Mouse (Mus musculus): ENCODE data around the gene Myl12a. TPM values are rescaled to one million over a fixed set of nuclear protein-coding genes. Genes with fewer than 3 reads are reported as not detected.
"Not testable (repeated sequence)": the region's sequence is repeated elsewhere in the genome, so short reads cannot be mapped to it uniquely, and the experiment has no call there.

Myl12a gene
- total and polyA plus RNA-seq, 3 experiments = 617 to 1,002 (median 822) TPM

GRCm38 (mm10) chr17:70968606-70969191 is 34.0 kb downstream of the Myl12a start:
- no peaks in the 10 kb centered on the region for H3K27me3 ChIP-seq (ENCODE audit: control insufficient read depth, insufficient read depth, low read length)
- no peak overlapping the region for H3K27ac ChIP-seq
- H3K4me1 ChIP-seq (ENCODE audit: control insufficient read depth, insufficient read depth, low read length) = peaks cover 2% of the 10 kb centered on the region
- intact Hi-C loops (cut with DNase I) = loop anchor here (1.0 to 10.0 kb wide), 5 partner anchors 119 to 444 kb away; no protein-coding TSS in a partner anchor
- 9% methylated on average over 8 of the region's 8 CpGs for WGBS
- H3K79me2 ChIP-seq (replicated peaks; ENCODE audit: control insufficient read depth, insufficient read depth, low read length) = no peaks in the 10 kb centered on the region
- no peaks in the 10 kb centered on the region for H3K36me3 ChIP-seq (ENCODE audit: control insufficient read depth, insufficient read depth, low read length)
- no peak overlapping the region for H3K9ac ChIP-seq (ENCODE audit: low read depth, low read length)
- no peak overlapping the region for H3K4me3 ChIP-seq
- TF ChIP-seq EP300 (IDR thresholded peaks at IDR 0.05; ENCODE audit: insufficient read depth, low read depth, low read length) = no peak
- TF ChIP-seq CTCF (IDR thresholded peaks at IDR 0.05) = peak; percentile 82
- no peak for TF ChIP-seq POLR2A (IDR thresholded peaks at IDR 0.05; ENCODE audit: insufficient read depth, low read depth, low read length)
- no peak for DNase-seq

- no peaks in the 10 kb centered on the region for H3K79me2 ChIP-seq (replicated peaks; ENCODE audit: control insufficient read depth, insufficient read depth, low read length)
- no peak for DNase-seq
- TF ChIP-seq EP300 (IDR thresholded peaks at IDR 0.05; ENCODE audit: insufficient read depth, low read depth, low read length) = no peak
- TF ChIP-seq POLR2A (IDR thresholded peaks at IDR 0.05; ENCODE audit: insufficient read depth, low read depth, low read length) = no peak
- no peak for TF ChIP-seq CTCF (IDR thresholded peaks at IDR 0.05)
- no peak overlapping the region for H3K27ac ChIP-seq
- intact Hi-C loops (cut with DNase I) = loop anchor here (1.0 to 10.0 kb wide), 5 partner anchors 118 to 443 kb away; no protein-coding TSS in a partner anchor
- H3K4me3 ChIP-seq = no peak overlapping the region
- no peak overlapping the region for H3K9ac ChIP-seq (ENCODE audit: low read depth, low read length)
- H3K27me3 ChIP-seq (ENCODE audit: control insufficient read depth, insufficient read depth, low read length) = no peaks in the 10 kb centered on the region
- H3K4me1 ChIP-seq (ENCODE audit: control insufficient read depth, insufficient read depth, low read length) = no peaks in the 10 kb centered on the region; the same call in 1 of the 2 replicates
- 46% methylated on average over 12 of the region's 12 CpGs for WGBS
- H3K36me3 ChIP-seq (ENCODE audit: control insufficient read depth, insufficient read depth, low read length) = no peaks in the 10 kb centered on the region
These were observed 35.0 kb downstream of the Myl12a start for GRCm38 (mm10) chr17:70967646-70968045.

GRCm38 (mm10) chr17:70967191-70967590 is 35.5 kb downstream of the Myl12a start:
- Histone ChIP-seq H3K4me3 (no peak overlapping the region), H3K9ac (ENCODE audit: low read depth, low read length) (no peak overlapping the region), H3K27ac (no peak overlapping the region), H3K4me1 (ENCODE audit: control insufficient read depth, insufficient read depth, low read length) (no peaks in the 10 kb centered on the region; the same call in 1 of the 2 replicates), H3K27me3 (ENCODE audit: control insufficient read depth, insufficient read depth, low read length) (no peaks in the 10 kb centered on the region), H3K79me2 (replicated peaks; ENCODE audit: control insufficient read depth, insufficient read depth, low read length) (no peaks in the 10 kb centered on the region), H3K36me3 (ENCODE audit: control insufficient read depth, insufficient read depth, low read length) (no peaks in the 10 kb centered on the region)
- no peak for DNase-seq
- intact Hi-C loops (cut with DNase I) = loop anchor here (10.0 kb wide), 1 partner anchor 442 kb away; no protein-coding TSS in a partner anchor
- no peak for TF ChIP-seq POLR2A (IDR thresholded peaks at IDR 0.05; ENCODE audit: insufficient read depth, low read depth, low read length)
- TF ChIP-seq CTCF (IDR thresholded peaks at IDR 0.05) = peak; percentile 35
- 38% methylated on average over 9 of the region's 9 CpGs for WGBS

GRCm38 (mm10) chr17:70966126-70966525 is 36.6 kb downstream of the Myl12a start:
- intact Hi-C loops (cut with DNase I) = loop anchor here (10.0 kb wide), 1 partner anchor 441 kb away; no protein-coding TSS in a partner anchor
- no peaks in the 10 kb centered on the region; the same call in 1 of the 2 replicates for H3K4me1 ChIP-seq (ENCODE audit: control insufficient read depth, insufficient read depth, low read length)
- H3K36me3 ChIP-seq (ENCODE audit: control insufficient read depth, insufficient read depth, low read length) = no peaks in the 10 kb centered on the region
- TF ChIP-seq CTCF (IDR thresholded peaks at IDR 0.05) = no peak
- TF ChIP-seq EP300 (IDR thresholded peaks at IDR 0.05; ENCODE audit: insufficient read depth, low read depth, low read length) = no peak
- no peak for TF ChIP-seq POLR2A (IDR thresholded peaks at IDR 0.05; ENCODE audit: insufficient read depth, low read depth, low read length)
- no peak for DNase-seq
- 89% methylated on average over 7 of the region's 7 CpGs for WGBS
- H3K79me2 ChIP-seq (replicated peaks; ENCODE audit: control insufficient read depth, insufficient read depth, low read length) = no peaks in the 10 kb centered on the region
- no peak overlapping the region for H3K27ac ChIP-seq
- H3K9ac ChIP-seq (ENCODE audit: low read depth, low read length) = no peak overlapping the region
- H3K4me3 ChIP-seq = no peak overlapping the region
- H3K27me3 ChIP-seq (ENCODE audit: control insufficient read depth, insufficient read depth, low read length) = no peaks in the 10 kb centered on the region

GRCm38 (mm10) chr17:70965281-70965680 is 37.4 kb downstream of the Myl12a start:
- Histone ChIP-seq H3K79me2 (replicated peaks; ENCODE audit: control insufficient read depth, insufficient read depth, low read length) (no peaks in the 10 kb centered on the region), H3K36me3 (ENCODE audit: control insufficient read depth, insufficient read depth, low read length) (no peaks in the 10 kb centered on the region), H3K27me3 (ENCODE audit: control insufficient read depth, insufficient read depth, low read length) (no peaks in the 10 kb centered on the region), H3K9ac (ENCODE audit: low read depth, low read length) (no peak overlapping the region), H3K4me1 (ENCODE audit: control insufficient read depth, insufficient read depth, low read length) (no peaks in the 10 kb centered on the region; the same call in 1 of the 2 replicates), H3K4me3 (no peak overlapping the region), H3K27ac (no peak overlapping the region)
- intact Hi-C loops (cut with DNase I) = loop anchor here (10.0 kb wide), 1 partner anchor 440 kb away; no protein-coding TSS in a partner anchor
- DNase-seq = no peak
- 69% methylated on average over 2 of the region's 2 CpGs for WGBS
- TF ChIP-seq CTCF (IDR thresholded peaks at IDR 0.05) (no peak), EP300 (IDR thresholded peaks at IDR 0.05; ENCODE audit: insufficient read depth, low read depth, low read length) (no peak), POLR2A (IDR thresholded peaks at IDR 0.05; ENCODE audit: insufficient read depth, low read depth, low read length) (no peak)

GRCm38 (mm10) chr17:70963546-70963945 is 39.1 kb downstream of the Myl12a start:
- WGBS = 68% methylated on average over 13 of the region's 13 CpGs
- peak; percentile 88 to 95 for DNase-seq
- intact Hi-C loops (cut with DNase I) = loop anchor here (10.0 kb wide), 1 partner anchor 439 kb away; no protein-coding TSS in a partner anchor

More at GRCm38 (mm10) chr17:70963546-70963945, 39.1 kb downstream of the Myl12a start:
- H3K36me3 ChIP-seq (ENCODE audit: control insufficient read depth, insufficient read depth, low read length); H3K27ac ChIP-seq; H3K79me2 ChIP-seq (replicated peaks; ENCODE audit: control insufficient read depth, insufficient read depth, low read length); H3K4me1 ChIP-seq (ENCODE audit: control insufficient read depth, insufficient read depth, low read length); H3K4me3 ChIP-seq; H3K9ac ChIP-seq (ENCODE audit: low read depth, low read length); H3K27me3 ChIP-seq (ENCODE audit: control insufficient read depth, insufficient read depth, low read length): not testable (repeated sequence)

Measured in heart, adult 2 months (tissue).